Mouse (Mus musculus) liver, adult 2 months (tissue): ENCODE data around the gene Ccdc43. TPM values are rescaled to one million over a fixed set of nuclear protein-coding genes. Genes with fewer than 3 reads are reported as not detected.

ENCODE experiments used
- DNase-seq: peaks from one replicate; pipeline ENCODE4 v3.0.0-alpha.2; 2011; ENCODE audit warnings: low read depth, low spot score; ENCODE audit errors: extremely low read depth
- H3K27ac ChIP-seq: fragments of 200-500 bp; replicated peaks from 2 replicates; pipeline ENCODE4 v1.5.1; 2012; ENCODE audit warnings: low read depth, mild to moderate bottlenecking, control low read depth, inconsistent platforms, low read length; ENCODE audit not compliant: insufficient read depth
- H3K27me3 ChIP-seq: fragments of 200-500 bp; 2 replicates; pipeline ENCODE4 v1.6.1; 2012; ENCODE audit warnings: mild to moderate bottlenecking, moderate library complexity, low read length, inconsistent platforms; ENCODE audit not compliant: control insufficient read depth, insufficient read depth
- H3K36me3 ChIP-seq: fragments of 200-500 bp; 2 replicates; pipeline ENCODE4 v1.6.1; 2012; ENCODE audit warnings: low read length, inconsistent platforms; ENCODE audit not compliant: control insufficient read depth, insufficient read depth
- H3K4me1 ChIP-seq: fragments of 200-500 bp; 2 replicates; pipeline ENCODE4 v1.6.1; 2011; ENCODE audit warnings: low read length; ENCODE audit not compliant: control insufficient read depth, insufficient read depth
- H3K4me3 ChIP-seq: fragments of 200-500 bp; 2 replicates; pipeline ENCODE4 v1.5.1; 2011; ENCODE audit warnings: low read depth, mild to moderate bottlenecking, control low read depth, low read length, moderate library complexity; ENCODE audit not compliant: insufficient read depth
- H3K79me2 ChIP-seq: fragments of 200-500 bp; 2 replicates; pipeline ENCODE4 v1.6.1; 2012; ENCODE audit warnings: inconsistent platforms, mild to moderate bottlenecking, low read length, moderate library complexity; ENCODE audit not compliant: control insufficient read depth, insufficient read depth
- H3K9ac ChIP-seq: fragments of 200-500 bp; 2 replicates; pipeline ENCODE4 v1.6.1; 2012; ENCODE audit warnings: low read depth, mild to moderate bottlenecking, control low read depth, inconsistent platforms, low read length
- CTCF ChIP-seq: fragments of 200-500 bp; IDR thresholded peaks from 2 replicates; pipeline ENCODE4 v1.5.1; 2011; ENCODE audit warnings: low read depth, low read length, control low read depth
- POLR2A ChIP-seq: fragments of 200-500 bp; IDR thresholded peaks from 2 replicates; pipeline ENCODE4 v1.6.1; 2011; ENCODE audit warnings: low read length, control low read depth; ENCODE audit not compliant: insufficient read depth; ENCODE audit errors: extremely low read depth
- WGBS: fragments of 180-500 bp; shearing (Covaris S2); methylation state at CpG from one replicate; pipeline ENCODE4 v1.1.7; 2018; 5-methylcytosine and 5-hydroxymethylcytosine counted together
- polyA plus RNA-seq: library from polyadenylated mRNA; depleted of rRNA; stranded (reverse); fragments of >200 nt; gene quantifications from 2 replicates; pipeline ENCODE4 v1.2.3, GENCODE M21; 2012; rRNA removed
- total RNA-seq: library from RNA; depleted of rRNA; stranded (reverse); fragments of >200 nt; gene quantifications from 2 replicates; pipeline ENCODE4 v1.2.3, GENCODE M21; 2014; rRNA removed

Ccdc43 gene
- total and polyA plus RNA-seq, 2 experiments: 5.7 to 11.8 TPM

DNA sequence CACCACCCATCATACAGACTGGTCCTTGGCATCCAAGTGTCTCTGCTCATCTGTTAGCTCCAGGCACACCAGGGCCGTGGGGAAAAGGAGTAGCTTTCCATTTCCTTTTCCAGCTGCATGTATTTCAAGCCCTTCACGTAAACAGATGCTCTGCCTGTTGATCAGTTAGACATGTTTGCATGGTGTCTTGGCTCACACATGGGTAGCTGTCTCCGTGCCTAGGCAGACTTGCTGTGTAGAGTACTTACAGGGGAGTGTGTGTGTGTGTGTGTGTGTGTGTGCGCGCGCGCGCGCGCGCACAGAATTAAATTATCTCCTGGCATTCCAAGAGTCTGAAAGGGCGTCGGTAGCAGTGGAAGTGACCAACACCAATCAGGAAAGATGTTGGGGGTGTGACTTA is 51.4 kb downstream of the Ccdc43 start:
- no peak for DNase-seq
- Histone ChIP-seq H3K36me3 (no peaks in the 10 kb centered on the region), H3K79me2 (no peaks in the 10 kb centered on the region), H3K27me3 (no peaks in the 10 kb centered on the region), H3K4me3 (no peak overlapping the region), H3K4me1 (no peaks in the 10 kb centered on the region), H3K9ac (no peak overlapping the region), H3K27ac (no peak overlapping the region)
- whole genome bisulfite sequencing: 87% methylated on average over 13 of the region's 13 CpGs
- TF ChIP-seq POLR2A: no peak
- TF ChIP-seq CTCF: no peak

DNA sequence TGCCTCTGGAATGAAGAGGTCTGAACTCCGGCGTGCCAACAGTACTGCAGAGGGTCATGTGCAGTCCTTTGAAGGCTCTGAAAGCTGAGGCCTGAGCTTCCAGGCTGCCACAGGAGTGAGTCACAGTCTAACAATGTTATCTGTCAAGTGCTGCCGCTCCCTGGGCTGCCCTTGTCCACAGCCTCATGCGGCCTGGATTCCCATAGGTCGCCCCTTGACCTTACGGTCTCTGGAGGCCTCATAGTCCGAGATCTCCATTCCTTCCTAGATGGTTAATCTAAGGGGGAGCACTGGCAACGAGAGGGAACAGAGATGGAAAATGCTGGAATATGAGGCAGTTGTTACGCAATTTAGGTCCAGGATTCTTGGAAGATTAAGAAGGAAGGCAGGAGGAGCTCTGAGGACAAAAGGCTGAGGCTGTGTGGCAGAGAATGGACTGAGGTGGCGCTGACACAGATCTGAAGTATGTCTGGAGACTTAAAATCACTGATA is 53.6 kb downstream of the Ccdc43 start:
- H3K79me2 ChIP-seq: no peaks in the 10 kb centered on the region
- WGBS: 62% methylated on average over 10 of the region's 10 CpGs
- no peak for DNase-seq
- H3K36me3 ChIP-seq: no peaks in the 10 kb centered on the region
- H3K4me3 ChIP-seq: no peak overlapping the region
- no peak overlapping the region for H3K27ac ChIP-seq
- H3K4me1 ChIP-seq: no peaks in the 10 kb centered on the region
- no peak overlapping the region for H3K9ac ChIP-seq
- TF ChIP-seq POLR2A (no peak), CTCF (no peak)
- no peaks in the 10 kb centered on the region for H3K27me3 ChIP-seq

DNA sequence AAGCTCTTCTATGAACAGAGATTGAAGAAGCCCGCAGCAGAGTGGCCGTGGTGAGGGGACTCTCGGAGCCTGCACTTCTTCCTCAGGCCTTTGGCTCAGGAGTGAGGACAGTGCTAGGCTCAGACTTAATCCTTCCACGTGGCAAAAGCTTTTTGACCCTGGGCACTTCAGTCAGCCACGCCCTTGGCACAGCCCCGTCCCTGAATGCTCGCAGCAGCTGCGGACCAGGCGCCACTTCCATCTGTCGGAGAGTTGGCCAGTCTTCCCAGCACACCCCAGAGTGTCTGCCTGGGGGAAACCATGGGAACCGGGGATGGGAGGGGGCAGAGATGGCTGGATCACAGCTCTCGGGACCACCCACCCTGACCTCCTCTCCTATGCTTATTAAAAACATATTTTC is 60.7 kb downstream of the Ccdc43 start:
- no peak for DNase-seq
- Histone ChIP-seq H3K9ac (no peak overlapping the region), H3K79me2 (no peaks in the 10 kb centered on the region), H3K4me1 (no peaks in the 10 kb centered on the region), H3K27me3 (no peaks in the 10 kb centered on the region), H3K27ac (no peak overlapping the region), H3K4me3 (no peak overlapping the region), H3K36me3 (no peaks in the 10 kb centered on the region)
- WGBS: 75% methylated on average over 12 of the region's 12 CpGs
- TF ChIP-seq POLR2A: no peak
- no peak for TF ChIP-seq CTCF

Other genes with a start within 250 kb of the Ccdc43 start
- 1.6 and 2.5 TPM in 2 replicates for gene Itga2b, start 227.7 kb downstream of the Ccdc43 start, total RNA-seq
- gene Itga2b, start 227.7 kb downstream of the Ccdc43 start, polyA plus RNA-seq: 4.3 and 7.1 TPM in 2 replicates
- gene Gpatch8, start 141.4 kb downstream of the Ccdc43 start, total RNA-seq: 9.2 TPM in 2 replicates
- 5.1 and 6.0 TPM in 2 replicates for gene Gpatch8, start 141.4 kb downstream of the Ccdc43 start, polyA plus RNA-seq
- gene Gm11627, start 118.3 kb downstream of the Ccdc43 start, total RNA-seq: not detected in 2 replicates
- gene Gm11627, start 118.3 kb downstream of the Ccdc43 start, polyA plus RNA-seq: not detected in 2 replicates
- 0.07 and 0.09 TPM in 2 replicates for gene Fzd2, start 93.4 kb downstream of the Ccdc43 start, total RNA-seq
- 0.19 and 0.24 TPM in 2 replicates for gene Fzd2, start 93.4 kb downstream of the Ccdc43 start, polyA plus RNA-seq
- gene Meioc, start 34.1 kb downstream of the Ccdc43 start, total RNA-seq: not detected in 2 replicates
- not detected in 2 replicates for gene Meioc, start 34.1 kb downstream of the Ccdc43 start, polyA plus RNA-seq
- 2.1 and 3.4 TPM in 2 replicates for gene Adam11, start 63.7 kb upstream of the Ccdc43 start, total RNA-seq
- 4.3 and 8.7 TPM in 2 replicates for gene Adam11, start 63.7 kb upstream of the Ccdc43 start, polyA plus RNA-seq
- 0.46 and 0.47 TPM in 2 replicates for gene Gjc1, start 121.9 kb upstream of the Ccdc43 start, total RNA-seq
- 0.11 and 0.26 TPM in 2 replicates for gene Gjc1, start 121.9 kb upstream of the Ccdc43 start, polyA plus RNA-seq
- gene Higd1b, start 138.1 kb upstream of the Ccdc43 start, total RNA-seq: not detected in 2 replicates
- not detected in 2 replicates for gene Higd1b, start 138.1 kb upstream of the Ccdc43 start, polyA plus RNA-seq
- gene Eftud2, start 183.2 kb upstream of the Ccdc43 start, total RNA-seq: 16.2 and 24.1 TPM in 2 replicates
- gene Eftud2, start 183.2 kb upstream of the Ccdc43 start, polyA plus RNA-seq: 41.5 and 53.3 TPM in 2 replicates
- 0.09 TPM in 1 of 2 replicates, not detected in the other for gene Ccdc103, start 183.4 kb upstream of the Ccdc43 start, total RNA-seq
- 0.06 TPM in 1 of 2 replicates, not detected in the other for gene Ccdc103, start 183.4 kb upstream of the Ccdc43 start, polyA plus RNA-seq
- gene Fam187a, start 187.4 kb upstream of the Ccdc43 start, total RNA-seq: 0.07 TPM in 1 of 2 replicates, not detected in the other
- not detected in 2 replicates for gene Fam187a, start 187.4 kb upstream of the Ccdc43 start, polyA plus RNA-seq
- 0.18 and 0.20 TPM in 2 replicates for gene Gfap, start 203.1 kb upstream of the Ccdc43 start, total RNA-seq
- gene Gfap, start 203.1 kb upstream of the Ccdc43 start, polyA plus RNA-seq: 0.29 and 0.35 TPM in 2 replicates
- gene Kif18b, start 227.3 kb upstream of the Ccdc43 start, total RNA-seq: 0.09 and 0.27 TPM in 2 replicates
- gene Kif18b, start 227.3 kb upstream of the Ccdc43 start, polyA plus RNA-seq: 0.05 and 0.12 TPM in 2 replicates
- gene C1ql1, start 248.9 kb upstream of the Ccdc43 start, total RNA-seq: 0.27 TPM in 1 of 2 replicates, not detected in the other
- not detected in 2 replicates for gene C1ql1, start 248.9 kb upstream of the Ccdc43 start, polyA plus RNA-seq